Mouse (Mus musculus): ENCODE data around the gene Chad. TPM values are rescaled to one million over a fixed set of nuclear protein-coding genes. Genes with fewer than 3 reads are reported as not detected.

Gene Chad
- polyA plus RNA-seq, 1 experiment from 2014 or later, result 0.16 TPM

DNA sequence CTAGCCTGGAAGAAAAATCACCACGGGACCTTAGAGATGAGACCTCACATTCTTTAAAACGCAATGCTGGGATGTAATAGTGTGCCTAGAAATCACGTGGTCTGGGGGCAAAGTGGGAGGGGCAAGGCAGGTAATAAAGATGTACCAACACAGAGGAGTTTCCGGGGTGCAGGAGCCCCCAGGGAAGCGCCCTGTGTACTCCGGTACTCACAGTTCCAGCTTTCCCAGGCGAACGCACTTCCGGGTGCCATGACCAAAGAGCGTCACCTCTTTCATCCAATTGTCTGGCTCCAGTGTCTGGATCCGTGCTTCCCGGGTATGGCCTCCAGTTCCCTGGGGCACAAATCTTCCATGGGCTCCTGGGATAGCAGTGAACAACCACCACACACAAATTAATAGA is 21.5 kb upstream of the Chad start:
- no peak for ATAC-seq (replicated peaks; ENCODE audit: low FRiP score)
- DNase-seq (ENCODE audit: low spot score), result no peak
- Histone ChIP-seq H3K27ac (ENCODE audit: low read depth, low read length) (no peak overlapping the region), H3K4me1 (replicated peaks; ENCODE audit: control insufficient read depth, insufficient read depth, low read length) (0 out of 2 replicates have a peak, but pooled peaks cover 3% of the 10 kb centered on the region), H3K9ac (ENCODE audit: low read depth, low read length) (no peak overlapping the region), H3K27me3 (replicated peaks; ENCODE audit: control insufficient read depth, insufficient read depth, low read length) (no peaks in the 10 kb centered on the region), H3K36me3 (ENCODE audit: control insufficient read depth, insufficient read depth, low read length) (no peaks in the 10 kb centered on the region; the same call in 1 of the 2 replicates), H3K9me3 (ENCODE audit: control insufficient read depth, low read length) (no peaks in the 10 kb centered on the region), H3K4me2 (no peak overlapping the region), H3K4me3 (ENCODE audit: low read depth, low read length) (no peak overlapping the region)
- 86% methylated on average over 12 of the region's 12 CpGs for WGBS

DNA sequence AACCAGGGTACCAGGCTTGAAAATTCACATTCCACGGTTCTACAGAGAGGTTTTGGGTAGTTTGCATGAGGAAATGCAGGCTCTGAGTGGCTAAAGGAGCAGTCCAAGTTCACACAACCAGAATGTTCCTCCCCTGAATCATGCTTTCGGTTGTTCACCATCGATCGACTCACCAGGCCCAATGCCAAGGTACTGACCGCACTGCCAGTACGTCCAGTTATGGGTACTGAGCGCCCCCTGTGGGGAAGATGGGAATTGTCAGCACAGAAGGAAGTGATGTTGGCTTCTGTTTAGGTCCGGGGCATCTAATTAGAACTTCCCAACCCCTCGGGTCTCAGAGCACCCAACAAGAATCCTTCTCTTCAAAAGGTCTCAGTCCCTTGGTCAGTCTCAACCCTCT is 20.9 kb upstream of the Chad start:
- Histone ChIP-seq H3K27me3 (replicated peaks; ENCODE audit: control insufficient read depth, insufficient read depth, low read length) (no peaks in the 10 kb centered on the region), H3K4me1 (replicated peaks; ENCODE audit: control insufficient read depth, insufficient read depth, low read length) (0 out of 2 replicates have a peak, but pooled peaks cover 3% of the 10 kb centered on the region), H3K9me3 (ENCODE audit: control insufficient read depth, low read length) (no peaks in the 10 kb centered on the region), H3K4me3 (ENCODE audit: low read depth, low read length) (no peak overlapping the region), H3K36me3 (ENCODE audit: control insufficient read depth, insufficient read depth, low read length) (no peaks in the 10 kb centered on the region; the same call in 1 of the 2 replicates), H3K9ac (ENCODE audit: low read depth, low read length) (no peak overlapping the region), H3K4me2 (0 out of 2 replicates have a peak overlapping the region, but pooled peaks have one; percentile 3), H3K27ac (ENCODE audit: low read depth, low read length) (no peak overlapping the region)
- DNase-seq (ENCODE audit: low spot score) (no peak), ATAC-seq (replicated peaks; ENCODE audit: low FRiP score) (no peak)
- WGBS, result 45% methylated on average over 9 of the region's 9 CpGs

DNA sequence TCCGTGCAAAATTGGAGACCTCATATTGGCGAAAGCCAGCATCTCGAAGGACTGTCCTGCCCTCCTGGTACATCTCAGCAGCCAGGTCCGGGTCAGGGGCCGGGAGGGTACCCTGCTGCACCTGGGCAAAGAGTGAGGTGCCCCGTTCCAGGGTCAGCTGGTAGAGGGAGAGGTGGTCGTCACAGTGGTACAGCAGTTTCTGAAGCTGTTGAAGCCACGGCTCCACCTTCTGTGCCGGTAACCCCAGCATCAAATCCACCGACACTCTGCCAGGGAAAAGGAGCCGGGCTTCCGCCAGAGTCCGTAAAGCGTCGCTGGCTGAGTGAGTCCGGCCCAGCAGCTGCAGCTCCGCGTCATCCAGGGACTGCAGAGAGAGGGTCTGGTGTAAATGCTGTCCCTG is 20.4 kb upstream of the Chad start:
- DNase-seq (ENCODE audit: low spot score), result no peak
- ATAC-seq (replicated peaks; ENCODE audit: low FRiP score), result no peak
- Histone ChIP-seq H3K4me3 (ENCODE audit: low read depth, low read length) (no peak overlapping the region), H3K36me3 (ENCODE audit: control insufficient read depth, insufficient read depth, low read length) (no peaks in the 10 kb centered on the region; the same call in 1 of the 2 replicates), H3K27me3 (replicated peaks; ENCODE audit: control insufficient read depth, insufficient read depth, low read length) (no peaks in the 10 kb centered on the region), H3K4me2 (peak overlapping the region; percentile 3; the same call in 1 of the 2 replicates), H3K4me1 (replicated peaks; ENCODE audit: control insufficient read depth, insufficient read depth, low read length) (peaks cover 5% of the 10 kb centered on the region; the same call in 1 of the 2 replicates), H3K9me3 (ENCODE audit: control insufficient read depth, low read length) (no peaks in the 10 kb centered on the region), H3K27ac (ENCODE audit: low read depth, low read length) (no peak overlapping the region), H3K9ac (ENCODE audit: low read depth, low read length) (no peak overlapping the region)
- 76% methylated on average over 18 of the region's 18 CpGs for WGBS

DNA sequence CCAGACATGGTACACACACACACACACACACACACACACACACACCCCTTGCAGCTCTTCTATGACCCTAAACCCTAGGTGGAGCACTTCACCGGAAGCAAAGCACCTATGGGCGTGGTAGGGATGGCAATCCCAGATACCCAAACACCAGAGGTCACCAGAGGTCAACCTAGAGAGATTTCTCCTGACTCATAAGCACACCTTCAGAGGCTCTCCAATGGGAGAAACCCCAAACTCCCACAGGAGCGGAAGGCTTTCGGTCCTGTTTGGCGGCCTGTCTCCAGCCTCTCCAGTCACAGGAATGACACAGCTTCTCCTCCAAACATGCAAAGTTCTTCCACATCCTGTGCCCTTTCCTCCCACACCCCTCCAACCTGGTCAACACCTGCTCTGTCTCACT is 18.5 kb upstream of the Chad start:
- 87% methylated on average over 5 of the region's 5 CpGs for WGBS
- DNase-seq (ENCODE audit: low spot score) (no peak), ATAC-seq (replicated peaks; ENCODE audit: low FRiP score) (no peak)
- H3K9ac ChIP-seq (ENCODE audit: low read depth, low read length), result no peak overlapping the region
- H3K9me3 ChIP-seq (ENCODE audit: control insufficient read depth, low read length), result no peaks in the 10 kb centered on the region
- H3K4me2 ChIP-seq, result no peak overlapping the region
- peaks cover 9% of the 10 kb centered on the region; the same call in 1 of the 2 replicates for H3K4me1 ChIP-seq (replicated peaks; ENCODE audit: control insufficient read depth, insufficient read depth, low read length)
- no peaks in the 10 kb centered on the region; the same call in 1 of the 2 replicates for H3K36me3 ChIP-seq (ENCODE audit: control insufficient read depth, insufficient read depth, low read length)
- H3K4me3 ChIP-seq (ENCODE audit: low read depth, low read length), result no peak overlapping the region
- H3K27me3 ChIP-seq (replicated peaks; ENCODE audit: control insufficient read depth, insufficient read depth, low read length), result no peaks in the 10 kb centered on the region
- no peak overlapping the region for H3K27ac ChIP-seq (ENCODE audit: low read depth, low read length)

DNA sequence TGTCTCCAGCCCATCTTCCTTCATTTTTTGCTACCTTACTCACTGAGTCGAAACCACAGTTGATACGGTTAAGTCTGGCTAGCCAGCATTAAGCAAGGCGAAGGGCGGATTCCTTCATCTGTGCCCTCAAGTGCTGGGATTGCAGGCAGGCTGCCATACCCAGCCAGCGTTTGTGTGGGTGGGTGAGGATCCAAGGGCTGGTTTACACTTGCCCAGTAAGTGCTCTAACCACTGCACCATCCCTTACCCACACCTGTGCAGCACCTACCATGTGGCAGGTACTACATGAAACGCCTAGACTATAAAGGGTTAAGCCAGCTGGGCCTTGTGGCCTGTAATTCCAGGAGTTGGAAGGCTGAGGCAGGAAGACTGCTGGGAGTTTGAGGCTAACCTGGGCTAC is 17.6 kb upstream of the Chad start:
- 90% methylated on average over 6 of the region's 6 CpGs for WGBS
- H3K4me2 ChIP-seq, result no peak overlapping the region
- DNase-seq (ENCODE audit: low spot score), result no peak
- no peak overlapping the region for H3K4me3 ChIP-seq (ENCODE audit: low read depth, low read length)
- H3K27ac ChIP-seq (ENCODE audit: low read depth, low read length), result no peak overlapping the region
- ATAC-seq (replicated peaks; ENCODE audit: low FRiP score), result no peak
- H3K9me3 ChIP-seq (ENCODE audit: control insufficient read depth, low read length), result no peaks in the 10 kb centered on the region
- H3K27me3 ChIP-seq (replicated peaks; ENCODE audit: control insufficient read depth, insufficient read depth, low read length), result no peaks in the 10 kb centered on the region
- no peaks in the 10 kb centered on the region; the same call in 1 of the 2 replicates for H3K36me3 ChIP-seq (ENCODE audit: control insufficient read depth, insufficient read depth, low read length)
- peaks cover 9% of the 10 kb centered on the region; the same call in 1 of the 2 replicates for H3K4me1 ChIP-seq (replicated peaks; ENCODE audit: control insufficient read depth, insufficient read depth, low read length)
- H3K9ac ChIP-seq (ENCODE audit: low read depth, low read length), result no peak overlapping the region

DNA sequence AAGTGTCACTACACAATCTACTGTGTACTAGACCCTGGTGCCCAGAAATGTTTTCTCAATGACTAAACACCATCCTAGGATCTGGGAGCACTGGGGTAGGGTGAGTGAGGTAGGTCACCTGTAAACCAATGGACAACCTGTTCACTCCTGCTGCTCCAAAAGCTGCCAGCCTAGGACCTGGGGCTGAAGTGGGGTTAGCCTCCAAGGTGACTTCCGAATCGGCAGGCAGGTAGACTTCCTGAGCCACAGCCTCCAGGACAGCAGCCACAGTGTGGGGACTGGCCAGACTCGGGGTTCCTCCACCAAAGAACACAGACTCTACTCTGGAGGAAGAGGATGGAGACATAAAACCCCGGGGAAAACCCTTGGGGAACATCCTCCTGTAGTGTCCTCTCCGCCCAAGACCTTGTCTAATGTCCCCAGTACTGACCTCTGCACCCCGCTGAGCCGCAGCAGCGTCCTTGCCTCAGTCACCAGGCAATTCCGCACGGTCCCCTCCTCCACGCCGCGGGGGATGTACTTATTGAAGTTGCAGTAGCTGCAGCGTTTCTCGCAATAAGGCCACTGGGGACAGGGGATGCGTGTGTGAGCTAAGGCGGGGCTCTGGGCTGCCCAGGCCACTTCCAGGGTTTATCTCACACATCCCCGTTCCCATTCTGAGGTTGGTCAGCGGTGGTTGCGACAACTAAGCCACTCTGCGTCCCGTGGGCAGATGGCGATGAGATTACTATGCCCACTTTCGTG is 16.6 kb upstream of the Chad start:
- Histone ChIP-seq H3K4me2 (peak overlapping the region; percentile 97), H3K4me1 (replicated peaks; ENCODE audit: control insufficient read depth, insufficient read depth, low read length) (peaks cover 9% of the 10 kb centered on the region; the same call in 1 of the 2 replicates), H3K9me3 (ENCODE audit: control insufficient read depth, low read length) (no peaks in the 10 kb centered on the region), H3K27me3 (replicated peaks; ENCODE audit: control insufficient read depth, insufficient read depth, low read length) (no peaks in the 10 kb centered on the region), H3K36me3 (ENCODE audit: control insufficient read depth, insufficient read depth, low read length) (no peaks in the 10 kb centered on the region; the same call in 1 of the 2 replicates), H3K4me3 (ENCODE audit: low read depth, low read length) (peak overlapping the region; percentile 69), H3K9ac (ENCODE audit: low read depth, low read length) (peak overlapping the region; percentile 78), H3K27ac (ENCODE audit: low read depth, low read length) (peak overlapping the region; percentile 43; the same call in 1 of the 2 replicates)
- peak; percentile 43 for DNase-seq (ENCODE audit: low spot score)
- peak; percentile 19; the same call in 1 of the 2 replicates for ATAC-seq (replicated peaks; ENCODE audit: low FRiP score)
- WGBS, result 12% methylated on average over 24 of the region's 24 CpGs

DNA sequence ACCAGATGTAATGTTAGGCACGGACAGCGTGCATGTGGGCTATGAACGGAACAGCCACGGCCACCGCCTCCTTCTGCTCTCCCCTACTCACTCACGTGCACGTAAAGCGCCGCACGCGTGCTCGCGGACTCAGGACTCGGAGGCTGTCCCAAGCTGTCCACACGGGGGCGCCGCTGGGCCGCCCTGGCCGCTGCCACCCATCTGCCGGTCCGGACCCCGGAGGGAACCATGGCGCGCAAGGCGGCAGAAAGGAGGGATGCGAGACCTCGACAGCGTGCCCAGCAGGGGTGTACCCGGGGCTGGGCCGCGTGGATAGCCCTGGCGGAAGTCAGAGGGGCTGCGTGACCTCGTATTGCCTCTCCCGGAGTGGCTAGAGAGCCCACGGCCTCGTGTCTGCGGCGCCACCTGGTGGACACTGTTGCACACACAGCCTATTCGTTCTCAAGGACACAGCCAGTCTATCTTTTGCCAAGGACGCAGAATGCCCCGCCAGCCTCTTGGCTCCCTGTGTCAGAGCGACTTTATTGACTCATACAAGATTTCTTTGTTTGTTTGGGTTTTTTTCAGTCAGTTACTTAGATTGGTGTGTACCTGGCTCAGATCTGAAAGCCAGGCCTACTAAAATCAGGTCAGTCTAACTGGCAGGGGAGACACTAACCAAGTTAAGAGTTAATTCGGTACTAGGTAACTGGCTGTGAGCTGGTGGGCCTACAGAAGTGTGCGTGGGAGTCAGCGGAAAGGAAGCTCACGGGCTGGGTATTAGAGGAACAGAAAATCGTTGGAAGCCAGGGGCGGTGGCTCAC is 15.8 kb upstream of the Chad start, which contains the start of gene Rsad1:
TSS of gene Rsad1 (minus strand) at position 368 of the 803 bp plus-strand sequence.
- H3K4me2 ChIP-seq, result peak within 1 kb of the TSS; percentile 97
- ATAC-seq (replicated peaks; ENCODE audit: low FRiP score), result peak; percentile 83
- no peaks in the 10 kb centered on the region for H3K9me3 ChIP-seq (ENCODE audit: control insufficient read depth, low read length)
- peak within 1 kb of the TSS; percentile 43 for H3K27ac ChIP-seq (ENCODE audit: low read depth, low read length)
- H3K9ac ChIP-seq (ENCODE audit: low read depth, low read length), result peak within 1 kb of the TSS; percentile 78
- H3K4me1 ChIP-seq (replicated peaks; ENCODE audit: control insufficient read depth, insufficient read depth, low read length), result peaks cover 9% of the 10 kb centered on the region; the same call in 1 of the 2 replicates
- DNase-seq (ENCODE audit: low spot score), result peak; percentile 93
- no peaks in the 10 kb centered on the region for H3K27me3 ChIP-seq (replicated peaks; ENCODE audit: control insufficient read depth, insufficient read depth, low read length)
- 4% methylated on average over 49 of the region's 49 CpGs for WGBS
- H3K36me3 ChIP-seq (ENCODE audit: control insufficient read depth, insufficient read depth, low read length), result no peaks in the 10 kb centered on the region
- peak within 1 kb of the TSS; percentile 69 for H3K4me3 ChIP-seq (ENCODE audit: low read depth, low read length)

DNA sequence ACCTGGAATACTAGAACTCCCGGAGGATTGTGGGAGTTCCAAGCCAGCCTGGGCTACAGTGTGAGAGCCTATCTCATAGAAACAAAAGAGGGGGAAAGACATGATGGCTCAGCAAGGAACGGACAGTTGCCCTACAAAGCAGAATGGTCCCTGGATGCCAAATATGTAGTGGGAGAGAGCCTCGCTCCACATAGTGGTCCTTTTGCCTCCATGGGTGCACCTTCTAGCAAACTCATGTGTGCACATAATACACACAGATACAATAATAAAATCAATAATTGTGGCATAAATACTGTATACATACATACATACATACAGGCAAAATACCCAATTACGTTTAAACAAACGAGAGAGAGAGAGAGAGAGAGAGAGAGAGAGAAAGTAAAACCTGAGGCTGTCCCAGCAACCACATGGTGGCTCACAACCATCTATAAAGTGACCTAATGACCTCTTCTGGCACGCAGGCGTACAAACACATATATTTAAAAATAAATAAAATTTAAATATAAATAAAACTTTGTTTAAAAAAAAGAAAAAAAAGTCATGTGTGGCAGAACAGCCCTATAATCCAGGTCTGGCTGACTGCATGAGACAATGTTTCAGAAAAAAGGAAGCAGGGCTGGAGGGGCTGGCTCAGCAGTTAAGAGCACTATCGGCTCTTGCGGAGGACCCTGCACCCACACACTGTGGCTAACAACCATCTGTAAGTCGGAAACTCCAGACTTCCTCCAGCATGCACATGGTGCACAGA is 15.0 kb upstream of the Chad start:
- no peaks in the 10 kb centered on the region for H3K27me3 ChIP-seq (replicated peaks; ENCODE audit: control insufficient read depth, insufficient read depth, low read length)
- H3K4me2 ChIP-seq, result peak overlapping the region; percentile 97
- no peaks in the 10 kb centered on the region for H3K36me3 ChIP-seq (ENCODE audit: control insufficient read depth, insufficient read depth, low read length)
- no peak overlapping the region; the same call in 1 of the 2 replicates for H3K4me3 ChIP-seq (ENCODE audit: low read depth, low read length)
- H3K9ac ChIP-seq (ENCODE audit: low read depth, low read length), result no peak overlapping the region
- DNase-seq (ENCODE audit: low spot score), result no peak
- H3K9me3 ChIP-seq (ENCODE audit: control insufficient read depth, low read length), result no peaks in the 10 kb centered on the region
- no peak for ATAC-seq (replicated peaks; ENCODE audit: low FRiP score)
- 61% methylated on average over 10 of the region's 10 CpGs for WGBS
- no peak overlapping the region for H3K27ac ChIP-seq (ENCODE audit: low read depth, low read length)
- H3K4me1 ChIP-seq (replicated peaks; ENCODE audit: control insufficient read depth, insufficient read depth, low read length), result peaks cover 9% of the 10 kb centered on the region; the same call in 1 of the 2 replicates

All from liver, embryonic 11.5 days (tissue).